Mouse (Mus musculus) G1E (cell line): ENCODE results near the gene Clptm1.

Experiments
- CTCF ChIP-seq: IDR thresholded peaks from 2 replicates; pipeline ENCODE4 v1.5.1; 2012; ENCODE audit warnings: low read depth, low read length, inconsistent platforms, mixed read lengths
- GATA1 ChIP-seq: IDR thresholded peaks from 2 replicates; pipeline ENCODE4 v1.6.1; 2012; ENCODE audit warnings: borderline replicate concordance, low read length, inconsistent platforms, mixed read lengths
- POLR2AphosphoS5 ChIP-seq: IDR thresholded peaks from 2 replicates; pipeline ENCODE4 v1.6.1; 2012; ENCODE audit warnings: low read depth, low read length, inconsistent platforms; ENCODE audit not compliant: insufficient replicate concordance
- TAL1 ChIP-seq: conservative IDR thresholded peaks from 2 replicates; pipeline ENCODE4 v1.6.1; 2012; ENCODE audit warnings: low read depth, low read length, inconsistent platforms, mixed read lengths

DNA sequence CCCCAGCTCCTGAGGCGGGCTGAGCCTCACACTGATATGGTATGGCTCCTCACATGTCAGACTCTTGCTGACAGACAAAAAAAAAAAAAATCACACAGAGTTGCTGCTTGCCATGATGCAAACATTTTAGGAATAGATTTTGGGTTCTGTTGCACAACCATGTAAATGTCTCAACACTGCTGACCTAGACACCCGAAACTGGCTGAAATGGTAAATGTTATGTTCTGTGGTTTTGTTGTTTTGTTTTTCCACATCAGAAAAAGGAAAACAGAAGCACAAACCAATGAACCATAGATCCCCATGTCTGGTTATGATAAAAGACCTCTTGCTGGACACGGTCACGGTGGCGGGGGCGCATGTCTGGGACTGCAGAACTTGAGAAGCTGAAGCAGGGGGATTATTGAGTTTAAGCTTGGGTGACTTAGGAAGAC is 19.0 kb upstream of the Clptm1 start:
- TF ChIP-seq CTCF (no peak), GATA1 (no peak), TAL1 (no peak), POLR2AphosphoS5 (no peak)
